Mouse (Mus musculus): ENCODE measurements around the gene St3gal2. TPM values are rescaled to one million over a fixed set of nuclear protein-coding genes. Genes with fewer than 3 reads are reported as not detected.

St3gal2 gene
- polyA plus RNA-seq, 1 experiment from 2014 or later: 17.1 TPM

GRCm38 (mm10) chr8:110932444-110932843 is 12.7 kb downstream of the St3gal2 start:
- 83% methylated on average over 3 of the region's 3 CpGs for WGBS

DNA sequence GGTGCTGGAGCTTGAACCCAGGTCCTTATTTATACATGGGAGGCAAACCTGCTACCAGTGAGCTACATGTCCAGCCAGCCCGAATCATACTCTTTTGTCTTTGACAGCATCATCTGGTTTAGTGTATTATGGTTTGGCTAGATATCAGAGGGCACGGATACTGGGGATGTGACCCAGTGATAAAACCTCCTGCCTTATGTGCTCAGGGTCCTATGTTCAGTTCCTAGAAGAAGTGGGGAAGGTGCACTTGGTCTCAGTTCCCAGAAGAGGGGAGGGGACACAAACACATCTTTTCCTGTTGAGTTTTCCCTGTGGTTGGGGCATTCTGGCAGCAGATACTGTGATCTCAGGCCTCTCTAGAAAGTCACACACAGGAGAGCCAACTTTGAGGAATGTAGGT is 13.6 kb downstream of the St3gal2 start:
- peaks cover 11% of the 10 kb centered on the region; the same call in 1 of the 2 replicates for H3K36me3 ChIP-seq (ENCODE audit: poor library complexity, severe bottlenecking)
- whole genome bisulfite sequencing: 90% methylated on average over 2 of the region's 2 CpGs
- ATAC-seq: no peak

More at GRCm38 (mm10) chr8:110932444-110932843, 12.7 kb downstream of the St3gal2 start:
- 0 out of 2 replicates have a peak, but pooled peaks cover 6% of the 10 kb centered on the region for H3K4me1 ChIP-seq
- no peak overlapping the region for H3K4me3 ChIP-seq
- no peak overlapping the region for H3K9ac ChIP-seq
- H3K36me3 ChIP-seq (ENCODE audit: poor library complexity, severe bottlenecking): peaks cover 11% of the 10 kb centered on the region; the same call in 1 of the 2 replicates
- H3K4me2 ChIP-seq: no peak overlapping the region
- H3K27ac ChIP-seq: no peak overlapping the region
- H3K27me3 ChIP-seq: no peaks in the 10 kb centered on the region
- no peak for ATAC-seq
- H3K9me3 ChIP-seq (replicated peaks): no peaks in the 10 kb centered on the region

GRCm38 (mm10) chr8:110936217-110936616 is 16.5 kb downstream of the St3gal2 start:
- no peak overlapping the region for H3K9ac ChIP-seq
- no peaks in the 10 kb centered on the region for H3K9me3 ChIP-seq (replicated peaks)
- 93% methylated on average over 12 of the region's 12 CpGs for WGBS

More for the DNA sequence above, 13.6 kb downstream of the St3gal2 start:
- no peak overlapping the region for H3K9ac ChIP-seq
- H3K27me3 ChIP-seq: no peaks in the 10 kb centered on the region
- no peak overlapping the region for H3K27ac ChIP-seq
- H3K4me1 ChIP-seq: 0 out of 2 replicates have a peak, but pooled peaks cover 6% of the 10 kb centered on the region
- no peaks in the 10 kb centered on the region for H3K9me3 ChIP-seq (replicated peaks)
- H3K4me2 ChIP-seq: no peak overlapping the region
- no peak overlapping the region for H3K4me3 ChIP-seq

GRCm38 (mm10) chr8:110938882-110939589 is 19.3 kb downstream of the St3gal2 start:
- WGBS: 79% methylated on average over 6 of the region's 6 CpGs
- Histone ChIP-seq H3K36me3 (ENCODE audit: poor library complexity, severe bottlenecking) (no peaks in the 10 kb centered on the region), H3K4me2 (no peak overlapping the region), H3K27me3 (no peaks in the 10 kb centered on the region), H3K4me3 (no peak overlapping the region), H3K27ac (no peak overlapping the region), H3K4me1 (peaks cover 4% of the 10 kb centered on the region), H3K9me3 (replicated peaks) (no peaks in the 10 kb centered on the region), H3K9ac (no peak overlapping the region)
- ATAC-seq: no peak

More at GRCm38 (mm10) chr8:110936217-110936616, 16.5 kb downstream of the St3gal2 start:
- Histone ChIP-seq H3K4me1 (0 out of 2 replicates have a peak, but pooled peaks cover 6% of the 10 kb centered on the region), H3K4me3 (no peak overlapping the region), H3K27ac (no peak overlapping the region), H3K27me3 (no peaks in the 10 kb centered on the region), H3K4me2 (no peak overlapping the region), H3K36me3 (ENCODE audit: poor library complexity, severe bottlenecking) (peaks cover 1% of the 10 kb centered on the region; the same call in 1 of the 2 replicates)
- no peak for ATAC-seq

DNA sequence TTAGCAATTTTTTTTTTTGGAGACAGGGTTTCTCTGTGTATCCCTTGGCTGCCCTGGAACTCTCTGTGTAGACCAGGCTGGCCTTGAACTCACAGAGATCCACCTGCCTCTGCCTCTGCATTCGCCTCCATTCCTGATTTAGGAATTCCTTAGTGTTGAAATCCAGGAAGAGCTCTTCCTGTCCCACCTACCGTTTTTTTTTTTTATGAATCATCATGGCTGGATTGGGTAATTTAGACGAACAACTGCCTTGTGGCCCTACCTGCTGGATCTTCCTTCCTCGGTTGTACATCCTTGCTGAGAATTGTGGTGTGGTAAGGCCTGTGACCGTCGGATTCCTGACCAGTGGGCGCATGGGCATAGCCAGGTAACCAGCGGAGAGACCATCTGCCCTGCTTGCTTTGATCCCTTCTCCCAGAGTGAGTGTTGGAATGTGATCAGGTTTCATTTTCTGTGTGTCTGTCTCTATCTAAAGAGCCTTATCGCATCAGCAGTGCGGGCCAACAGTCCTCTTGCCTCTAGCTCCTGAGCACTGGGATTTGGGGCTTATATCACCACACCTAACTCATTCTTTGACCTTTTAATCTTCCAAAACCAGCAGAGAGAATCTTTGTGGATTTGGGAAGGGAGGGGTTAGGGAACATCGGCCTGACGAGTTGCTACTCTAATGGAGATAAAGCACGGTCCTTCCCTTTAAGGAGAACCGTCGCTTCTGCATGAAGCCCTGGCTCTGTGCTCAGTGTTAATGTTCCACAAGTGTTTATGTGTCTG is 21.1 kb downstream of the St3gal2 start:
- no peaks in the 10 kb centered on the region for H3K27me3 ChIP-seq
- H3K4me3 ChIP-seq: no peak overlapping the region
- H3K9ac ChIP-seq: no peak overlapping the region
- no peak overlapping the region for H3K27ac ChIP-seq
- no peaks in the 10 kb centered on the region for H3K9me3 ChIP-seq (replicated peaks)
- H3K4me2 ChIP-seq: no peak overlapping the region
- no peak for ATAC-seq
- H3K36me3 ChIP-seq (ENCODE audit: poor library complexity, severe bottlenecking): no peaks in the 10 kb centered on the region
- peaks cover 4% of the 10 kb centered on the region for H3K4me1 ChIP-seq
- 89% methylated on average over 15 of the region's 15 CpGs for WGBS

GRCm38 (mm10) chr8:110941453-110941948 is 21.8 kb downstream of the St3gal2 start:
- H3K27me3 ChIP-seq: no peaks in the 10 kb centered on the region
- H3K4me3 ChIP-seq: no peak overlapping the region
- peaks cover 4% of the 10 kb centered on the region for H3K4me1 ChIP-seq
- H3K9ac ChIP-seq: no peak overlapping the region
- no peaks in the 10 kb centered on the region for H3K9me3 ChIP-seq (replicated peaks)
- no peaks in the 10 kb centered on the region for H3K36me3 ChIP-seq (ENCODE audit: poor library complexity, severe bottlenecking)
- 55% methylated on average over 10 of the region's 10 CpGs for WGBS
- no peak for ATAC-seq
- H3K27ac ChIP-seq: no peak overlapping the region
- no peak overlapping the region for H3K4me2 ChIP-seq

DNA sequence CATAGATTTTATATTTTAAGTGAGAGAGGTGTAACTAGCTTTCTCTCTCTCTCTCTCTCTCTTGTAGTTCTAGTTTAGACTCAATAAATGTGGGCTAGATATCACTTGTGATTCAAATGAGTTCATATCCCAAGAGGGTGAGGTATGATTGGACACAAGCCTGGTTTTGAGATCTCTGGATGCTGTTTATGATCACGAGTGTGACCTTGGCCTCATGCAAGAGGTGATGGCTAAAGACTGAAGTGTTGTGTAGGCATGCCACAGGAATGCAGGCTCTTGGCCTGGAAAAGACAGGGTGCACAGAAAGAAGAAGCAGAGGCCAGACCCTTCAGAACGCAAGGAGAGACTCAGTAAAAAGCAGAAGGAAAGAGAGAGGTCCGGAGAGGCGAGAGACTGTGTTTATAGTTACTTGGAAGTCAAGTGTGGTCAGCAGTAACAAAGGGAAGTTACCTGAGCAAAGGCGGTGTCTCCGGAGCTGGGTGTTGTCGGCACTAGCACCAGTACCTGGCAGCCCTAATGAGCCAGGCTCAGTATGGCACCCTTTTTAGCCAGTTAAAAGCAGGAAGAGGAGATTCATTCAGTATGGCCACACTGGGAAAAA is 24.7 kb downstream of the St3gal2 start:
- Histone ChIP-seq H3K4me2 (no peak overlapping the region), H3K27me3 (no peaks in the 10 kb centered on the region), H3K4me3 (no peak overlapping the region), H3K27ac (no peak overlapping the region), H3K36me3 (ENCODE audit: poor library complexity, severe bottlenecking) (no peaks in the 10 kb centered on the region), H3K4me1 (peaks cover 4% of the 10 kb centered on the region), H3K9ac (no peak overlapping the region), H3K9me3 (replicated peaks) (no peaks in the 10 kb centered on the region)
- ATAC-seq: no peak
- 91% methylated on average over 7 of the region's 7 CpGs for WGBS

GRCm38 (mm10) chr8:110945716-110946115 is 26.0 kb downstream of the St3gal2 start:
- Histone ChIP-seq H3K27me3 (no peaks in the 10 kb centered on the region), H3K9ac (no peak overlapping the region), H3K4me2 (no peak overlapping the region), H3K27ac (no peak overlapping the region), H3K36me3 (ENCODE audit: poor library complexity, severe bottlenecking) (no peaks in the 10 kb centered on the region), H3K4me1 (peaks cover 4% of the 10 kb centered on the region), H3K4me3 (no peak overlapping the region), H3K9me3 (replicated peaks) (no peaks in the 10 kb centered on the region)
- 82% methylated on average over 4 of the region's 4 CpGs for WGBS
- no peak for ATAC-seq

DNA sequence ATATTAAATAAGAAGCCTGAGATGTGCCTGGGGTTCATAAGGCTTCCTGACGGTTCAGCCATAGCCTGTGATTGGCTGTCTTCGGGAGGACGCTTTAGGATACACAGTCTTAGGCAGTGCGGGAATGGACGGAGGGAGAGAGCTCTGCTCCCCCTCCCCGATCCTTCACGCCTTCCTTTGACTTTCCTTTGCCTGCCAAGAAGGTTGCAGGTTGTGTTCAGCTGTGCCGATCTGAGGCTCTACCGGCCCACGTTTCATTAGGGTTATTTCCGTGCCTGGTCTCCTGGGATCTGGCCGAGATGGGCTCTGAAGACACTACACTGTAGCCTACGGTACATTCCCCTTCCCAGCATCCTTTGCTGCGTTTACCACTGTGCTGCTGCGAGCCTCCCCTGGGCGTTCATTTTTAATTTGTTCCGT is 30.4 kb downstream of the St3gal2 start:
- H3K9me3 ChIP-seq (replicated peaks): no peaks in the 10 kb centered on the region
- WGBS: 90% methylated on average over 17 of the region's 17 CpGs
- H3K4me3 ChIP-seq: no peak overlapping the region
- no peaks in the 10 kb centered on the region for H3K4me1 ChIP-seq
- no peak overlapping the region for H3K27ac ChIP-seq
- no peaks in the 10 kb centered on the region for H3K27me3 ChIP-seq
- no peak overlapping the region for H3K9ac ChIP-seq
- no peak overlapping the region for H3K4me2 ChIP-seq
- no peak for ATAC-seq
- no peaks in the 10 kb centered on the region; the same call in 1 of the 2 replicates for H3K36me3 ChIP-seq (ENCODE audit: poor library complexity, severe bottlenecking)

GRCm38 (mm10) chr8:110954776-110955175 is 35.1 kb downstream of the St3gal2 start:
- Histone ChIP-seq H3K4me1 (no peaks in the 10 kb centered on the region), H3K9me3 (replicated peaks) (no peaks in the 10 kb centered on the region), H3K4me2 (no peak overlapping the region), H3K36me3 (ENCODE audit: poor library complexity, severe bottlenecking) (peaks cover 30% of the 10 kb centered on the region), H3K9ac (no peak overlapping the region), H3K27me3 (no peaks in the 10 kb centered on the region), H3K27ac (no peak overlapping the region), H3K4me3 (no peak overlapping the region)
- WGBS: 87% methylated on average over 8 of the region's 8 CpGs
- no peak for ATAC-seq

- Histone ChIP-seq H3K4me1 (no peaks in the 10 kb centered on the region), H3K36me3 (ENCODE audit: poor library complexity, severe bottlenecking) (peaks cover 34% of the 10 kb centered on the region), H3K9ac (no peak overlapping the region), H3K27ac (no peak overlapping the region), H3K4me3 (no peak overlapping the region), H3K27me3 (no peaks in the 10 kb centered on the region), H3K4me2 (no peak overlapping the region), H3K9me3 (replicated peaks) (no peaks in the 10 kb centered on the region)
- 85% methylated on average over 15 of the region's 15 CpGs for WGBS
- no peak for ATAC-seq
Observed at GRCm38 (mm10) chr8:110956619-110957450, 37.1 kb downstream of the St3gal2 start.

Measured in forebrain, embryonic 13.5 days (tissue).